Mouse (Mus musculus) kidney, embryonic 15.5 days (tissue): Measurements from ENCODE around the gene Fzr1. TPM values are rescaled to one million over a fixed set of nuclear protein-coding genes. Genes with fewer than 3 reads are reported as not detected.
A peak's percentile ranks its signal among the peaks of the same experiment; 100 is the strongest.

Experiments used
- ATAC-seq: fragments of 200-750 bp; cut with Nextera tagmentation; replicated peaks from 2 replicates; pipeline ENCODE4 v1.8.0; 2017; ENCODE audit warnings: moderate TSS enrichment; ENCODE audit not compliant: low FRiP score
- H3K27ac ChIP-seq: fragments of 300-500 bp; sonication (generic); 2 replicates; pipeline ENCODE4 v1.5.1; 2015; ENCODE audit warnings: mild to moderate bottlenecking, inconsistent platforms
- H3K27me3 ChIP-seq: fragments of 300-500 bp; sonication (generic); 2 replicates; pipeline ENCODE4 v1.6.1; 2015; ENCODE audit warnings: inconsistent platforms
- H3K36me3 ChIP-seq: fragments of 300-500 bp; sonication (generic); 2 replicates; pipeline ENCODE4 v1.6.1; 2015; ENCODE audit warnings: inconsistent platforms
- H3K4me1 ChIP-seq: fragments of 300-500 bp; sonication (generic); 2 replicates; pipeline ENCODE4 v1.6.1; 2015; ENCODE audit warnings: inconsistent platforms
- H3K4me2 ChIP-seq: fragments of 300-500 bp; sonication (generic); 2 replicates; pipeline ENCODE4 v1.6.1; 2015; ENCODE audit warnings: moderate library complexity, mild to moderate bottlenecking, inconsistent platforms
- H3K4me3 ChIP-seq: fragments of 300-500 bp; sonication (generic); replicated peaks from 2 replicates; pipeline ENCODE4 v1.5.1; 2015; ENCODE audit warnings: mild to moderate bottlenecking, inconsistent platforms
- H3K9ac ChIP-seq: fragments of 300-500 bp; sonication (generic); 2 replicates; pipeline ENCODE4 v1.6.1; 2015; ENCODE audit warnings: mild to moderate bottlenecking, inconsistent platforms
- H3K9me3 ChIP-seq: fragments of 300-500 bp; sonication (generic); replicated peaks from 2 replicates; pipeline ENCODE4 v1.6.1; 2016; ENCODE audit warnings: inconsistent platforms
- WGBS: fragments of 180-500 bp; shearing (Covaris S2); methylation state at CpG from one replicate; pipeline ENCODE4 v1.1.7; 2015; ENCODE audit warnings: mixed read lengths; 5-methylcytosine and 5-hydroxymethylcytosine counted together
- microRNA-seq: library from miRNA; unstranded; fragments of <30 nt; microRNA quantifications from one replicate; pipeline ENCODE4, GENCODE M21; 2016
- polyA plus RNA-seq: library from polyadenylated mRNA; unstranded; fragments of >200 nt; fragmentation: Nextera tagmentation; extraction: Ambion mirVana; gene quantifications from 2 replicates; pipeline ENCODE4 v1.2.1, GENCODE M21; 2015

The Fzr1 gene
- polyA plus RNA-seq, 1 experiment from 2014 or later: 114 TPM

GRCm38 (mm10) chr10:81317273-81317672, 61.0 kb downstream of the Fzr1 start:
- Histone ChIP-seq H3K27me3 (no peaks in the 10 kb centered on the region), H3K4me1 (peaks cover 59% of the 10 kb centered on the region), H3K4me2 (peak overlapping the region; percentile 66), H3K27ac (peak overlapping the region; percentile 83), H3K36me3 (peaks cover 58% of the 10 kb centered on the region), H3K9me3 (no peaks in the 10 kb centered on the region), H3K9ac (peak overlapping the region; percentile 49), H3K4me3 (peak overlapping the region; percentile 37)
- 6% methylated on average over 19 of the region's 20 CpGs for WGBS
- ATAC-seq: peak; percentile 10

DNA sequence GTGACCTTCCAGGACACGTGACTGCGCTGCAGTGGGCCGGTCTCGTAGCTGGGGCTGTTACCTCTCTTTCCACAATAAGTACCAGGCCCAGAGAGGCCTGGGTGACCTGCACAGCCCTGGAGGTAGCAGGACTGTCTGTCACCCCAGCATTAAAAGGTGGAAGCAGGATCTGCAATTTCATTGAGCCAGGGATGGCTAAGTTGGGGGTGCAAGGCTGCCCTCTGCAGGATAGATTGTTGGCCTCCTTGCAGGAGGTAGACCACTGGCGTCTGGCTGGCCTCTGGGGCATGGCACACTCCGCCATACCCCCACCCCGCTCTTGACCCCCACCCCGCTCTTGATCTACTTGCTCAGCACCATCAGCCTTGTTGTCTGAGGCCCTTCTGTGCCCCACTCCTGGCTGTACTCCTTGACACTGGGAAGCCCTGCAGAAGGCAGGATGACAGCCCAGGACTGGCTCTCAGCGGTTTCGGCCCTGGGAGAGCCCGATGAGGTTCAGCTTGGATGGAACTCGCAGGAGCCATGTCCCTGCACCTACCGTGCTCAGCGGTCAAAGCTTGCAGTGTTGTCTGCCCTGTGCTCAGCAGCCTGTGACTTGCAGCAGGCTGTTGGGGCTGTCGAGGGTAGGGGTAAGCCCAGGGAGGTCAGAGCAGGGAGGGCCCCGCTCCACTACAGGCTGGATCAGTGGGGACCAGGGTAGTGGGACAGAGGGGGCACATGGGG, 61.8 kb downstream of the Fzr1 start:
- 33% methylated on average over 16 of the region's 16 CpGs for WGBS
- Histone ChIP-seq H3K4me3 (peak overlapping the region; percentile 37), H3K27me3 (no peaks in the 10 kb centered on the region), H3K4me2 (peak overlapping the region; percentile 66), H3K36me3 (peaks cover 63% of the 10 kb centered on the region), H3K9ac (peak overlapping the region; percentile 49), H3K27ac (peak overlapping the region; percentile 83), H3K9me3 (no peaks in the 10 kb centered on the region), H3K4me1 (peaks cover 56% of the 10 kb centered on the region)
- ATAC-seq: no peak; the same call in 1 of the 2 replicates

Small RNAs within 50 kb of the gene (microRNA-seq; reads per million reads assigned to microRNA genes)
- 0.59 reads per million for gene Mir1191b
- gene Mir6913: not detected

Other genes starting within 250 kb of the Fzr1 start
- gene Zbtb7a, start 243.3 kb downstream of the Fzr1 start, polyA plus RNA-seq: 25.6 and 26.6 TPM in 2 replicates
- 48.6 and 51.2 TPM in 2 replicates for gene Pias4, start 210.6 kb downstream of the Fzr1 start, polyA plus RNA-seq
- gene Eef2, start 201.9 kb downstream of the Fzr1 start, polyA plus RNA-seq: 563 and 597 TPM in 2 replicates
- gene Dapk3, start 195.5 kb downstream of the Fzr1 start, polyA plus RNA-seq: 41.0 and 47.9 TPM in 2 replicates
- gene 4930442H23Rik, start 194.7 kb downstream of the Fzr1 start, polyA plus RNA-seq: not detected in 2 replicates
- gene Nmrk2, start 176.5 kb downstream of the Fzr1 start, polyA plus RNA-seq: 0.18 TPM in 1 of 2 replicates, not detected in the other
- gene Atcay, start 147.7 kb downstream of the Fzr1 start, polyA plus RNA-seq: 0.28 and 0.51 TPM in 2 replicates
- gene Zfr2, start 145.4 kb downstream of the Fzr1 start, polyA plus RNA-seq: 6.8 and 7.3 TPM in 2 replicates
- gene Matk, start 125.6 kb downstream of the Fzr1 start, polyA plus RNA-seq: 5.8 and 6.8 TPM in 2 replicates
- gene Mrpl54, start 111.6 kb downstream of the Fzr1 start, polyA plus RNA-seq: 230 and 244 TPM in 2 replicates
- gene Apba3, start 111.6 kb downstream of the Fzr1 start, polyA plus RNA-seq: 59.7 and 63.4 TPM in 2 replicates
- 15.9 and 18.1 TPM in 2 replicates for gene Tjp3, start 86.9 kb downstream of the Fzr1 start, polyA plus RNA-seq
- 51.0 and 61.3 TPM in 2 replicates for gene Pip5k1c, start 85.6 kb downstream of the Fzr1 start, polyA plus RNA-seq
- 38.8 and 44.2 TPM in 2 replicates for gene Cactin, start 57.4 kb downstream of the Fzr1 start, polyA plus RNA-seq
- gene Tbxa2r, start 49.8 kb downstream of the Fzr1 start, polyA plus RNA-seq: 14.4 and 18.3 TPM in 2 replicates
- gene Gipc3, start 35.2 kb downstream of the Fzr1 start, polyA plus RNA-seq: 0.08 TPM in 1 of 2 replicates, not detected in the other
- 87.0 and 94.6 TPM in 2 replicates for gene Hmg20b, start 28.0 kb downstream of the Fzr1 start, polyA plus RNA-seq
- gene Mfsd12, start 21.0 kb downstream of the Fzr1 start, polyA plus RNA-seq: 10.3 and 11.5 TPM in 2 replicates
- gene 4930404N11Rik, start 12.7 kb downstream of the Fzr1 start, polyA plus RNA-seq: 0.62 and 1.6 TPM in 2 replicates
- 79.7 and 82.2 TPM in 2 replicates for gene Dohh, start 5.9 kb upstream of the Fzr1 start, polyA plus RNA-seq
- 2.5 and 4.1 TPM in 2 replicates for gene Gm48551, start 6.0 kb upstream of the Fzr1 start, polyA plus RNA-seq
- 1.6 and 2.1 TPM in 2 replicates for gene Gm48552, start 10.5 kb upstream of the Fzr1 start, polyA plus RNA-seq
- 26.0 and 29.4 TPM in 2 replicates for gene Smim24, start 14.5 kb upstream of the Fzr1 start, polyA plus RNA-seq
- gene Nfic, start 77.1 kb upstream of the Fzr1 start, polyA plus RNA-seq: 67.9 and 84.5 TPM in 2 replicates
- 0.50 and 0.82 TPM in 2 replicates for gene Celf5, start 104.2 kb upstream of the Fzr1 start, polyA plus RNA-seq
- 85.7 and 93.5 TPM in 2 replicates for gene Ncln, start 117.9 kb upstream of the Fzr1 start, polyA plus RNA-seq
- gene S1pr4, start 121.6 kb upstream of the Fzr1 start, polyA plus RNA-seq: 1.2 and 1.4 TPM in 2 replicates
- 0.89 and 1.00 TPM in 2 replicates for gene Gna15, start 145.7 kb upstream of the Fzr1 start, polyA plus RNA-seq
- gene Gna11, start 166.7 kb upstream of the Fzr1 start, polyA plus RNA-seq: 79.0 and 88.6 TPM in 2 replicates
- gene Aes, start 181.0 kb upstream of the Fzr1 start, polyA plus RNA-seq: 535 and 630 TPM in 2 replicates
- gene Tle2, start 196.0 kb upstream of the Fzr1 start, polyA plus RNA-seq: 39.3 and 45.6 TPM in 2 replicates
- 15.6 and 16.8 TPM in 2 replicates for gene Tle6, start 222.6 kb upstream of the Fzr1 start, polyA plus RNA-seq
- 0.62 and 0.84 TPM in 2 replicates for gene BC025920, start 227.8 kb upstream of the Fzr1 start, polyA plus RNA-seq
- gene Sirt6, start 249.3 kb upstream of the Fzr1 start, polyA plus RNA-seq: 40.0 and 42.8 TPM in 2 replicates